Mouse (Mus musculus): ENCODE results near the gene Tnfrsf8. TPM values are rescaled to one million over a fixed set of nuclear protein-coding genes. Genes with fewer than 3 reads are reported as not detected.

Tnfrsf8 gene
- polyA plus RNA-seq, 1 experiment from 2014 or later = 4.3 TPM

DNA sequence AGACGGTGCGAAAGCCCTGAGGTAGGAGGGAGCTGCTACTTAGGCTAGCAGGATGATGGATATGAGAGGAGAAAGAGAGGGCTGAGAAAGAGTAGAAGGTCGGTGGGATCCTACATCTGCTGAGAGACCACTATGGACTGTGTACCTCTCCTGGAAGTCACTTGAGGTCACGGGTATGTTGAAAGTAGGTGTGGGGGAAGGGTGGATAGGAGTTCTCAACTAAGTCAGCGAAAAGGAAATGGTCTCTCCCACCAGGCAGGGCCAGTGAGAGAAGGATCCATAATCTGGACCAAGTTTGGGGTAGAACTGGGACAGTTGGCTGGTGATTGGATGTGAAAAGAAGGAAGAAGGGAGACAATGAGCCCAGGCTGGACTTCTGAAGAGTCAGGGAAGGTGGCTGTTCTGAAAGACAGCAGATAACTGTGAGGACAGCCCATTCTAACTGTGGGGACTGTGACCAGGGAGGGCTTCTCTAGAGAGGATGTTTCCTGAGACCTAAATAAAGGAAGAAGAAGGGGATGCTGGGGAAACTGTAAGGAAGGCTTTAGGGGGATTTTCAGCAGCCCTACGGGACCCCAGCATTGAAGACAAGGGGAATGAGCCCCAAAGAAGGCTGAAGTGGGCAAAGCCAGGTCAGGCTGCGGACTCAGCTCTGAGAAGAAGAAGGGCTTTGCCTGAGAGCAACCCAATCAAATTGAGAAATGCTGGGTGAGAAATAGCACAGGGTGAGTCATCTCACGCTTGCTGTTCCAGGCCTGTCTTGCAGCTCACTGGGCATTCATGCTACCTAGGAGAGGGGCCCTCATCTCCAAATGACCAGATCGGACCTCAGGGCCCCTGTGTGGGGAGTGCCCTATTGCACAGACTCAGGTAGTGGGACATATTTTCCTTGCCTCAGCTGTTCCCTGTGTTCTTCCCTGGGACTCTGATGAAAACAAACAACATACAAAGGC is 23.2 kb upstream of the Tnfrsf8 start:
- WGBS = 66% methylated on average over 9 of the region's 9 CpGs
- H3K36me3 ChIP-seq (ENCODE audit: control insufficient read depth, insufficient read depth) = no peaks in the 10 kb centered on the region
- no peaks in the 10 kb centered on the region for H3K9me3 ChIP-seq (replicated peaks; ENCODE audit: control insufficient read depth, low read length)
- H3K27ac ChIP-seq (ENCODE audit: low read length) = no peak overlapping the region
- no peak overlapping the region for H3K4me3 ChIP-seq (ENCODE audit: low read length)
- no peak overlapping the region for H3K4me2 ChIP-seq (ENCODE audit: low read depth, low read length)
- no peak for ATAC-seq (replicated peaks; ENCODE audit: extremely low read depth, insufficient read depth, low FRiP score)
- no peaks in the 10 kb centered on the region for H3K27me3 ChIP-seq (ENCODE audit: control insufficient read depth, insufficient read depth, low read length)
- no peak overlapping the region for H3K9ac ChIP-seq (ENCODE audit: low read length)
- H3K4me1 ChIP-seq (ENCODE audit: control insufficient read depth, insufficient read depth, low read length) = no peaks in the 10 kb centered on the region

GRCm38 (mm10) chr4:145336587-145336986 is 21.6 kb upstream of the Tnfrsf8 start:
- ATAC-seq (replicated peaks; ENCODE audit: extremely low read depth, insufficient read depth, low FRiP score) = no peak
- H3K36me3 ChIP-seq (ENCODE audit: control insufficient read depth, insufficient read depth) = no peaks in the 10 kb centered on the region
- 67% methylated on average over 5 of the region's 5 CpGs for WGBS

DNA sequence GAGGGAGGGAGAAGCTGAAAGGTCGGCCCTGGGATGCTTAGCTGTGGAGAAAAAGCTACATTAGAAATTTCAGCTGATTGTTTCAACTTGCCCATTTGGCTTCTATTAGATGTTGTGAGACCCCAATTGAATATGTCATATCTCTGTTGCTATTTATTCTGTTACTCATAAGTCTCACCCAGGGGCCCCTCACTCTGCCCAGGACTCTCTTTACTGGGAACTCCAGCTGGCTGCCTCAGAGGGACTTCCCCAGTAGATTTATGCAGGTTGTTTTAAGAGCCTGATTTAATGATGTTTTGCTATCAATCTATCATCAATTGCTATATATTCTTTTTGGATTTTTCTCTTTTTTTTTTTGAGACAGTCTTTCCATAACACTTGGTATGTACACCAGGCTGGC is 21.1 kb upstream of the Tnfrsf8 start:
- H3K4me1 ChIP-seq (ENCODE audit: control insufficient read depth, insufficient read depth, low read length) = no peaks in the 10 kb centered on the region
- H3K9ac ChIP-seq (ENCODE audit: low read length) = no peak overlapping the region
- no peak overlapping the region for H3K4me2 ChIP-seq (ENCODE audit: low read depth, low read length)
- no peak overlapping the region for H3K27ac ChIP-seq (ENCODE audit: low read length)
- 68% methylated on average over 1 of the region's 1 CpGs for WGBS
- H3K4me3 ChIP-seq (ENCODE audit: low read length) = no peak overlapping the region
- H3K36me3 ChIP-seq (ENCODE audit: control insufficient read depth, insufficient read depth) = no peaks in the 10 kb centered on the region
- H3K9me3 ChIP-seq (replicated peaks; ENCODE audit: control insufficient read depth, low read length) = no peaks in the 10 kb centered on the region
- no peak for ATAC-seq (replicated peaks; ENCODE audit: extremely low read depth, insufficient read depth, low FRiP score)
- no peaks in the 10 kb centered on the region for H3K27me3 ChIP-seq (ENCODE audit: control insufficient read depth, insufficient read depth, low read length)

More at GRCm38 (mm10) chr4:145336587-145336986, 21.6 kb upstream of the Tnfrsf8 start:
- Histone ChIP-seq H3K9ac (ENCODE audit: low read length) (no peak overlapping the region), H3K4me2 (ENCODE audit: low read depth, low read length) (no peak overlapping the region), H3K27ac (ENCODE audit: low read length) (no peak overlapping the region), H3K27me3 (ENCODE audit: control insufficient read depth, insufficient read depth, low read length) (no peaks in the 10 kb centered on the region), H3K4me1 (ENCODE audit: control insufficient read depth, insufficient read depth, low read length) (no peaks in the 10 kb centered on the region), H3K4me3 (ENCODE audit: low read length) (no peak overlapping the region), H3K9me3 (replicated peaks; ENCODE audit: control insufficient read depth, low read length) (no peaks in the 10 kb centered on the region)

DNA sequence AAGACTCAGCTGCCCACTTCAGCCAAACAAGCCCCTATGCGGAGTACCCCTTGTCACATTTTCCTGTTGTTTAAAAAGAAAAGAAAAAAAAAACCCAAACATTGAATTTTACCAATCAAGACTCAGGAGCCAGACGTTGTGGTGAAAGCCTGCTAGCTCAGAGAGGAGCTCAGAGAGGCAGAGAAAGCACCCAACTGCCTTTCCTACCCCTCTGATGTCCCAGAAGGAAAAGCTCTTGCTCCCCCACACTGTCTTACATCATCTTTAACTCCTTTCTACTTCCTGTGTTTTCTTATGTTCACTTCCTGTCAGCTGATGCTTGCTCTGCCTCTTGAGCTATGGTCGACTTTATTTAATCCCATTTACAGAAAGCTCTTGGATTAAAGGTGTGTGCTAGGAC is 8.7 kb upstream of the Tnfrsf8 start:
- no peak for ATAC-seq (replicated peaks; ENCODE audit: extremely low read depth, insufficient read depth, low FRiP score)
- WGBS = 59% methylated on average over 3 of the region's 3 CpGs
- Histone ChIP-seq H3K4me2 (ENCODE audit: low read depth, low read length) (no peak overlapping the region), H3K4me1 (ENCODE audit: control insufficient read depth, insufficient read depth, low read length) (no peaks in the 10 kb centered on the region), H3K4me3 (ENCODE audit: low read length) (no peak overlapping the region), H3K27me3 (ENCODE audit: control insufficient read depth, insufficient read depth, low read length) (no peaks in the 10 kb centered on the region), H3K9me3 (replicated peaks; ENCODE audit: control insufficient read depth, low read length) (no peaks in the 10 kb centered on the region), H3K27ac (ENCODE audit: low read length) (no peak overlapping the region), H3K9ac (ENCODE audit: low read length) (no peak overlapping the region), H3K36me3 (ENCODE audit: control insufficient read depth, insufficient read depth) (no peaks in the 10 kb centered on the region)

- WGBS = 70% methylated on average over 8 of the region's 8 CpGs
- no peak overlapping the region for H3K4me3 ChIP-seq (ENCODE audit: low read length)
Observed at GRCm38 (mm10) chr4:145322995-145323627, 8.1 kb upstream of the Tnfrsf8 start.

GRCm38 (mm10) chr4:145322211-145322610 is 7.2 kb upstream of the Tnfrsf8 start:
- Histone ChIP-seq H3K27ac (ENCODE audit: low read length) (no peak overlapping the region), H3K36me3 (ENCODE audit: control insufficient read depth, insufficient read depth) (no peaks in the 10 kb centered on the region), H3K4me2 (ENCODE audit: low read depth, low read length) (no peak overlapping the region), H3K9me3 (replicated peaks; ENCODE audit: control insufficient read depth, low read length) (no peaks in the 10 kb centered on the region), H3K9ac (ENCODE audit: low read length) (no peak overlapping the region), H3K4me3 (ENCODE audit: low read length) (no peak overlapping the region), H3K27me3 (ENCODE audit: control insufficient read depth, insufficient read depth, low read length) (no peaks in the 10 kb centered on the region), H3K4me1 (ENCODE audit: control insufficient read depth, insufficient read depth, low read length) (no peaks in the 10 kb centered on the region)
- no peak for ATAC-seq (replicated peaks; ENCODE audit: extremely low read depth, insufficient read depth, low FRiP score)
- WGBS = 79% methylated on average over 5 of the region's 5 CpGs

More at GRCm38 (mm10) chr4:145322995-145323627, 8.1 kb upstream of the Tnfrsf8 start:
- Histone ChIP-seq H3K4me2 (ENCODE audit: low read depth, low read length) (no peak overlapping the region), H3K27me3 (ENCODE audit: control insufficient read depth, insufficient read depth, low read length) (no peaks in the 10 kb centered on the region), H3K36me3 (ENCODE audit: control insufficient read depth, insufficient read depth) (no peaks in the 10 kb centered on the region), H3K9ac (ENCODE audit: low read length) (no peak overlapping the region), H3K4me1 (ENCODE audit: control insufficient read depth, insufficient read depth, low read length) (no peaks in the 10 kb centered on the region), H3K27ac (ENCODE audit: low read length) (no peak overlapping the region), H3K9me3 (replicated peaks; ENCODE audit: control insufficient read depth, low read length) (no peaks in the 10 kb centered on the region)
- no peak for ATAC-seq (replicated peaks; ENCODE audit: extremely low read depth, insufficient read depth, low FRiP score)

DNA sequence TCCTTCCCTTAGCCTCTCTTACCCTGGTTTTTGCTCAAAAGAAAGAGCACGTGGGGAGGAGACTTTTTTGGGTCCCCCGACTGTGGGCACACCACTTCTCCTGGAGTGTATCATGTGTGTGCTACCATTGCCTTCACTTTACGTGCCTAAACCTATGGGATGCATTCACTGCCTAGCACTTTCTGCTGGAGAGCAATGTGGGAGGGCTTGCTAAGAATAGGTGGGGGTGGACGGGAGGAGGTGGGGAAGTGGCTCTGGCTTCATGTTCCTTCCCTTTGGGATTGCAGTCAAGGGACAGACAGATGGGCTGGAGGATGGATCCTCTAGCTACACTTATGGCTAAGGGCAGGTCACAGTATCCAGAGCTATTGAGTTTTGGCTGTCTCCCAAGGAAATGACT is 5.7 kb upstream of the Tnfrsf8 start:
- H3K4me3 ChIP-seq (ENCODE audit: low read length) = no peak overlapping the region
- H3K9ac ChIP-seq (ENCODE audit: low read length) = no peak overlapping the region
- 72% methylated on average over 4 of the region's 4 CpGs for WGBS
- no peak overlapping the region for H3K27ac ChIP-seq (ENCODE audit: low read length)
- H3K36me3 ChIP-seq (ENCODE audit: control insufficient read depth, insufficient read depth) = no peaks in the 10 kb centered on the region
- H3K4me2 ChIP-seq (ENCODE audit: low read depth, low read length) = no peak overlapping the region
- H3K9me3 ChIP-seq (replicated peaks; ENCODE audit: control insufficient read depth, low read length) = no peaks in the 10 kb centered on the region
- ATAC-seq (replicated peaks; ENCODE audit: extremely low read depth, insufficient read depth, low FRiP score) = no peak
- H3K27me3 ChIP-seq (ENCODE audit: control insufficient read depth, insufficient read depth, low read length) = peaks cover 7% of the 10 kb centered on the region
- no peaks in the 10 kb centered on the region for H3K4me1 ChIP-seq (ENCODE audit: control insufficient read depth, insufficient read depth, low read length)

DNA sequence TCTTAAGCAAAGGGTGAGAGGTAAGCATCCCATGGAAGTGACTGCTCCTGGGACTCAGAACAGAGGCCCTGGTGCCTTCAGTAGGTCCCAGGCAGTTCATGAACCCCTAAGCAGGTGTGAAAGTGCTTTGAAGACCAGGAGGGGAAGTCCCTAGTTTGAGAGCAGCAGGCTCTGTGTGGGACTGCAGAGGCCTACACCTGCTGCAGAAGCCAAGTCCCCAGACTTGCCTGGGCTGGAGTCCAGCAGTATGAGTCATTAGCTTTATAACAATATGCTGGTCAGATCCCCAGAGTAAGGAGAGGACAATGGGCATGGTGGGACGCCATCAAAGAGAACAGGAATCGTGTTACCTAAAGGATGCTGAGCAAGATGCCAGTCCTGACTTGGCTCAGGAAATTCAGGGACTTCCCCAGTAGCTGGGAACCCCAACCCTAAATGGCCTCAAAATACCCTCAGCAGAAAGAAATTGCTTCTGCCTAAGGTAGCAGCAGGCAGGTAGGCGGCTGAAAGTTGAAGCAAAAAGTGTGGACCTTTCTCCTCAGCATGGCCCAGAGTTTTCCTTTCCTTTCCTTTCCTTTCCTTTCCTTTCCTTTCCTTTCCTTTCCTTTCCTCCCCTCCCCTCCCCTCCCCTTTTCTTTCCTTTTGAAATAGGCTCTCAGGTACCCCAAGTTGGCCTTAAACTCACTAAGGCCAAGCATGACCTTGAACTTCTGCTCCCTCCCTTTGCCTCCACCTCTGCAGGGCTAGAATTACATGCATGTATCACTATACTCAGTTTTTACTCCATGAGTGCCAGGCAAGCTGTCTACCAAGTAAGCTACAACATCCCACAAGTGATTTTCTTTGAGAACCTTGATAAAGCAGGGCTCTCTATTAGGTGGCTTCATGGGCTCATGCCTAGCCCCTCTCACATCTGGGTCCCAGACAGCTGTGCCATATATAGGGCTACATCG is 4.6 kb upstream of the Tnfrsf8 start:
- Histone ChIP-seq H3K4me2 (ENCODE audit: low read depth, low read length) (no peak overlapping the region), H3K27ac (ENCODE audit: low read length) (no peak overlapping the region), H3K9ac (ENCODE audit: low read length) (no peak overlapping the region), H3K36me3 (ENCODE audit: control insufficient read depth, insufficient read depth) (no peaks in the 10 kb centered on the region), H3K27me3 (ENCODE audit: control insufficient read depth, insufficient read depth, low read length) (peaks cover 14% of the 10 kb centered on the region), H3K4me3 (ENCODE audit: low read length) (no peak overlapping the region), H3K9me3 (replicated peaks; ENCODE audit: control insufficient read depth, low read length) (no peaks in the 10 kb centered on the region), H3K4me1 (ENCODE audit: control insufficient read depth, insufficient read depth, low read length) (no peaks in the 10 kb centered on the region)
- ATAC-seq (replicated peaks; ENCODE audit: extremely low read depth, insufficient read depth, low FRiP score) = peak; percentile 82
- 53% methylated on average over 4 of the region's 4 CpGs for WGBS
